8 mouse cellular contexts compared by ENCODE assay signal in the genomic region with DNA sequence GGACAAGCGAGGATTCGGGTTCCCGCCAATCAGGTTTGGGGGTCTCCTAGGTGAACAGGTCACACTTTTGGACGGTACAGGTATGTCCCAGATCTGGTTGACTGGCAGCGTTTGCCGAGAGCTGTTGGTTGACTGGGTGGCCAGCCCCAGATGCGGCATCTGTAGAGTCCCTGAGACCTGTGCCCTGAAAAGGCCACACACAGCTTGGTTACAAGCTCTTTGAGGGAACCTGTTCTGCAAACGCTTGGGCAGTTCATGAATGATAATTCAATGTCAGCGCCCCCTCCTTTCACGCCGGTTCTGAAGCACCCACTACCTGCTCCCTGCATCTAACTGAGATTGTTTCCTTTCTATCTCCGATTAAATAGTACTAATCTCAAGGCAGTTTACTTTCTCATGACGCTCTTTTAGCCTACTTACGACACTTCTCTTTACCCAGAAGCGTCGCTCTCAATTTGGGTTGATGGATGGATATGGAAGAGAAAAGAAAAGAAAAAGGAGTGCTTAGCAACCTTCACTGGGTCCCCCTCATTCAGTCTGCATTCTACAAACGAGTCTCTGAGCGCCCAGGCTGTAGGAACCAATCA. TPM values are rescaled to one million over a fixed set of nuclear protein-coding genes. Genes with fewer than 3 reads are reported as not detected.
DNase-seq lines count a peak whose midpoint lies in the region; ATAC-seq and TF ChIP-seq lines count a peak whose summit lies in the region.

No protein-coding gene starts in this region.

- ATAC-seq in heart, embryonic 11.5 days (replicated peaks; ENCODE audit: insufficient number of reproducible peaks, low FRiP score, low TSS enrichment): peak; percentile 51; the same call in 1 of the 2 replicates
- peak; percentile 69 for ATAC-seq in forebrain, embryonic 11.5 days (replicated peaks; ENCODE audit: low FRiP score)
- no peak for ATAC-seq in limb, embryonic 15.5 days (ENCODE audit: insufficient number of reproducible peaks, low FRiP score, low TSS enrichment, low read depth)
- ATAC-seq in neural tube, embryonic 13.5 days (ENCODE audit: low read depth): peak; percentile 51

- no peaks in the 10 kb centered on the region for H3K36me3 ChIP-seq in heart, embryonic 11.5 days (ENCODE audit: control insufficient read depth, insufficient read depth, low read length)
- H3K36me3 ChIP-seq in ES-E14 (ENCODE audit: control insufficient read depth, insufficient read depth, low read length, poor library complexity, severe bottlenecking): no peaks in the 10 kb centered on the region
- no peaks in the 10 kb centered on the region for H3K36me3 ChIP-seq in forebrain, embryonic 11.5 days (ENCODE audit: control insufficient read depth, insufficient read depth, low read length)
- no peaks in the 10 kb centered on the region for H3K36me3 ChIP-seq in limb, embryonic 15.5 days
- H3K36me3 ChIP-seq in neural tube, embryonic 13.5 days: no peaks in the 10 kb centered on the region

- in situ Hi-C loops in ES-E14 (cut with MboI; ENCODE audit: low sequenced_read_pairs in 2 of 2, unreplicated experiment in 2 of 2): no loop called here

- peak overlapping the region; percentile 67 for H3K9ac ChIP-seq in heart, embryonic 11.5 days (ENCODE audit: low read depth, low read length)
- peak overlapping the region; percentile 56 for H3K9ac ChIP-seq in ES-E14 (ENCODE audit: insufficient read depth, low read depth, low read length, poor library complexity, severe bottlenecking)
- H3K9ac ChIP-seq in forebrain, embryonic 11.5 days (ENCODE audit: low read length): peak overlapping the region; percentile 64
- H3K9ac ChIP-seq in limb, embryonic 15.5 days: peak overlapping the region; percentile 57
- H3K9ac ChIP-seq in neural tube, embryonic 13.5 days: peak overlapping the region; percentile 73

- H3K4me2 ChIP-seq in heart, embryonic 11.5 days: peak overlapping the region; percentile 67
- peak overlapping the region; percentile 69 for H3K4me2 ChIP-seq in forebrain, embryonic 11.5 days (ENCODE audit: low read depth, low read length, severe bottlenecking)
- peak overlapping the region; percentile 72 for H3K4me2 ChIP-seq in limb, embryonic 15.5 days
- peak overlapping the region; percentile 57 for H3K4me2 ChIP-seq in neural tube, embryonic 13.5 days

- no peak overlapping the region for H3K27ac ChIP-seq in heart, embryonic 11.5 days (ENCODE audit: low read depth, low read length)
- H3K27ac ChIP-seq in ES-E14 (ENCODE audit: insufficient read depth, low read depth, low read length, poor library complexity, severe bottlenecking): no peak overlapping the region
- H3K27ac ChIP-seq in forebrain, embryonic 11.5 days (ENCODE audit: low read depth, low read length): no peak overlapping the region; the same call in 1 of the 2 replicates
- peak overlapping the region; percentile 83 for H3K27ac ChIP-seq in limb, embryonic 15.5 days
- peak overlapping the region; percentile 10; the same call in 1 of the 2 replicates for H3K27ac ChIP-seq in neural tube, embryonic 13.5 days (replicated peaks)

- WGBS in heart, embryonic 11.5 days (ENCODE audit: insufficient replicate concordance): under 1% methylated on average over 18 of the region's 18 CpGs
- WGBS in forebrain, embryonic 11.5 days: 1% methylated on average over 18 of the region's 18 CpGs
- WGBS in limb, embryonic 15.5 days: under 1% methylated on average over 18 of the region's 18 CpGs
- under 1% methylated on average over 18 of the region's 18 CpGs for WGBS in neural tube, embryonic 13.5 days

- H3K27me3 ChIP-seq in heart, embryonic 11.5 days (ENCODE audit: control insufficient read depth, insufficient read depth, low read length): no peaks in the 10 kb centered on the region
- no peaks in the 10 kb centered on the region for H3K27me3 ChIP-seq in forebrain, embryonic 11.5 days (ENCODE audit: control insufficient read depth, insufficient read depth, low read length)
- no peaks in the 10 kb centered on the region for H3K27me3 ChIP-seq in limb, embryonic 15.5 days
- no peaks in the 10 kb centered on the region for H3K27me3 ChIP-seq in neural tube, embryonic 13.5 days

- no peak for DNase-seq in heart, postnatal 10 days
- DNase-seq in ES-E14 (ENCODE audit: low read depth, low spot score): peak; percentile 27
- DNase-seq in forebrain, embryonic 11.5 days (ENCODE audit: low spot score): no peak
- no peak for DNase-seq in gastrocnemius, postnatal 14 days
- no peak for DNase-seq in cerebellum, adult 9-11 months

- intact Hi-C loops in heart, postnatal 10 days (cut with DNase I): loop anchor here (1.0 to 5.0 kb wide), 3 partner anchors 42 to 83 kb away; a partner anchor contains a TSS
- intact Hi-C loops in gastrocnemius, postnatal 14 days (cut with DNase I; ENCODE audit: low total_unique reads): no loop called here

- no peaks in the 10 kb centered on the region for H3K4me1 ChIP-seq in heart, embryonic 11.5 days (ENCODE audit: control insufficient read depth, insufficient read depth, low read length)
- H3K4me1 ChIP-seq in ES-E14 (ENCODE audit: control insufficient read depth in 2 of 2, insufficient read depth in 2 of 2, low read length in 2 of 2, poor library complexity in 1 of 2): peaks cover 2 to 6% of the 10 kb centered on the region in 2 experiments; a peak in 2 of 4 replicates
- 0 out of 2 replicates have a peak, but pooled peaks cover 3% of the 10 kb centered on the region for H3K4me1 ChIP-seq in forebrain, embryonic 11.5 days (replicated peaks; ENCODE audit: control insufficient read depth, insufficient read depth, low read length)
- H3K4me1 ChIP-seq in limb, embryonic 15.5 days: no peaks in the 10 kb centered on the region; the same call in 1 of the 2 replicates
- peaks cover 12% of the 10 kb centered on the region for H3K4me1 ChIP-seq in neural tube, embryonic 13.5 days (replicated peaks)

- peak overlapping the region; percentile 62 for H3K4me3 ChIP-seq in heart, embryonic 11.5 days (ENCODE audit: low read depth, low read length)
- H3K4me3 ChIP-seq in ES-E14 (ENCODE audit: insufficient read depth in 1 of 2, low read depth in 1 of 2, low read length in 2 of 2, poor library complexity in 1 of 2, severe bottlenecking in 1 of 2): peak overlapping the region; percentile 71 to 75
- peak overlapping the region; percentile 62 for H3K4me3 ChIP-seq in forebrain, embryonic 11.5 days (ENCODE audit: low read depth, low read length)
- peak overlapping the region; percentile 69 for H3K4me3 ChIP-seq in limb, embryonic 15.5 days
- H3K4me3 ChIP-seq in neural tube, embryonic 13.5 days: peak overlapping the region; percentile 55

- H3K9me3 ChIP-seq in heart, embryonic 11.5 days (replicated peaks; ENCODE audit: control insufficient read depth, low read length): no peaks in the 10 kb centered on the region
- H3K9me3 ChIP-seq in ES-E14 (ENCODE audit: control insufficient read depth, insufficient read depth, low read depth, low read length): no peaks in the 10 kb centered on the region
- H3K9me3 ChIP-seq in forebrain, embryonic 11.5 days (ENCODE audit: control insufficient read depth, low read length): no peaks in the 10 kb centered on the region
- no peaks in the 10 kb centered on the region for H3K9me3 ChIP-seq in limb, embryonic 15.5 days
- no peaks in the 10 kb centered on the region for H3K9me3 ChIP-seq in neural tube, embryonic 13.5 days

TF ChIP-seq in ES-E14, 5 proteins besides CTCF, POLR2A, EP300 and RAD21:
- TF ChIP-seq HCFC1 (IDR thresholded peaks at IDR 0.05; ENCODE audit: borderline replicate concordance, insufficient read depth, low read length) (no peak), ZNF384 (IDR thresholded peaks at IDR 0.05; ENCODE audit: low read depth, low read length) (no peak), CHD2 (IDR thresholded peaks at IDR 0.05; ENCODE audit: low read depth, low read length) (no peak), ZC3H11A (IDR thresholded peaks at IDR 0.05; ENCODE audit: borderline replicate concordance, low read depth, low read length) (no peak), MAFK (IDR thresholded peaks at IDR 0.05; ENCODE audit: insufficient read depth, low read depth, low read length) (no peak)

RNA-seq across cellular contexts. Expression of a gene that starts 37.9 kb away (rescaled TPM):
- polyA plus RNA-seq in heart, embryonic 11.5 days (2014; fragmentation: Nextera tagmentation; extraction: Ambion mirVana): 0.73 and 1.2 TPM in 2 replicates
- total RNA-seq in heart, postnatal 10 days (2021): 1 to 10 TPM; 3.9 to 5.4 TPM
- total RNA-seq in ES-E14 (2012; rRNA removed): 0.37 and 0.45 TPM in 2 replicates
- polyA plus RNA-seq in forebrain, embryonic 11.5 days (2014; fragmentation: Nextera tagmentation; extraction: Ambion mirVana): 8.5 and 9.7 TPM in 2 replicates
- polyA plus RNA-seq in limb, embryonic 15.5 days (2015; fragmentation: Nextera tagmentation; extraction: Ambion mirVana): 6.1 and 9.3 TPM in 2 replicates
- polyA plus RNA-seq in neural tube, embryonic 13.5 days (2015; fragmentation: Nextera tagmentation; extraction: Ambion mirVana): 0.50 and 1.2 TPM in 2 replicates
- total RNA-seq in gastrocnemius, postnatal 14 days (2021): 1 to 10 TPM in 1 of 2 experiments, under 1 TPM in 1; 0.42 to 1.1 TPM

RNA-seq across cellular contexts. Expression of a gene that starts 42.7 kb away (rescaled TPM):
- 35.9 and 37.8 TPM in 2 replicates for polyA plus RNA-seq in heart, embryonic 11.5 days (2014; fragmentation: Nextera tagmentation; extraction: Ambion mirVana)
- 10 to 100 TPM; 12.1 to 13.9 TPM for total RNA-seq in heart, postnatal 10 days (2021)
- 3.4 and 5.0 TPM in 2 replicates for total RNA-seq in ES-E14 (2012; rRNA removed)
- 27.6 and 30.3 TPM in 2 replicates for polyA plus RNA-seq in forebrain, embryonic 11.5 days (2014; fragmentation: Nextera tagmentation; extraction: Ambion mirVana)
- polyA plus RNA-seq in limb, embryonic 15.5 days (2015; fragmentation: Nextera tagmentation; extraction: Ambion mirVana): 36.8 and 36.9 TPM in 2 replicates
- polyA plus RNA-seq in neural tube, embryonic 13.5 days (2015; fragmentation: Nextera tagmentation; extraction: Ambion mirVana): 20.2 and 24.5 TPM in 2 replicates
- 1 to 10 TPM; 5.5 to 7.0 TPM for total RNA-seq in gastrocnemius, postnatal 14 days (2021)

RNA-seq across cellular contexts. Expression of a gene that starts 47.1 kb away (rescaled TPM):
- 37.5 and 44.1 TPM in 2 replicates for polyA plus RNA-seq in heart, embryonic 11.5 days (2014; fragmentation: Nextera tagmentation; extraction: Ambion mirVana)
- total RNA-seq in heart, postnatal 10 days (2021): 10 to 100 TPM; 27.2 to 29.0 TPM
- total RNA-seq in ES-E14 (2012; rRNA removed): 18.2 and 33.7 TPM in 2 replicates
- polyA plus RNA-seq in forebrain, embryonic 11.5 days (2014; fragmentation: Nextera tagmentation; extraction: Ambion mirVana): 36.2 and 39.3 TPM in 2 replicates
- 83.3 and 85.3 TPM in 2 replicates for polyA plus RNA-seq in limb, embryonic 15.5 days (2015; fragmentation: Nextera tagmentation; extraction: Ambion mirVana)
- 41.8 and 42.0 TPM in 2 replicates for polyA plus RNA-seq in neural tube, embryonic 13.5 days (2015; fragmentation: Nextera tagmentation; extraction: Ambion mirVana)
- total RNA-seq in gastrocnemius, postnatal 14 days (2021): 10 to 100 TPM; 23.3 to 28.8 TPM

Comparison
In these comparisons a context has a peak if more than half of its experiments do, and no peak if none do; other contexts are left out.
1. H3K27ac ChIP-seq: peak in limb, embryonic 15.5 days (single experiment) and neural tube, embryonic 13.5 days (single experiment); none in heart, embryonic 11.5 days (single experiment), ES-E14 (single experiment) and forebrain, embryonic 11.5 days (single experiment).
2. Peak in every context shown above with its lines, with median percentiles within 50 percentile points of each other: H3K4me2 ChIP-seq, H3K4me3 ChIP-seq and H3K9ac ChIP-seq.